Mouse (Mus musculus) gastrocnemius, postnatal 36 days (tissue): ENCODE results near the gene Dnase2a. TPM values are rescaled to one million over a fixed set of nuclear protein-coding genes. Genes with fewer than 3 reads are reported as not detected.

ENCODE experiments used
- DNase-seq, 2 experiments: peaks; one replicate each; pipeline ENCODE4 v3.0.0; 2022
- intact Hi-C: fragments of 180-260 bp; cut with DNase I; formaldehyde crosslinking; loops from one replicate; pipeline ENCODE4 v1.15.1; 2025
- total RNA-seq, 2 experiments: library from RNA; stranded (reverse); gene quantifications; 2 replicates each; pipeline ENCODE4 v1.2.3; 2021

Gene Dnase2a
- total RNA-seq, 2 experiments from 2014 or later: 3.7 to 5.1 TPM

GRCm38 (mm10) chr8:84934860-84935259 is 26.5 kb downstream of the Dnase2a start:
- intact Hi-C loops: no loop called here
- no peak for DNase-seq

GRCm38 (mm10) chr8:84935489-84935888 is 27.1 kb downstream of the Dnase2a start:
- intact Hi-C loops: no loop called here
- no peak for DNase-seq

- intact Hi-C loops: no loop called here
- DNase-seq: no peak
Observed at GRCm38 (mm10) chr8:84936041-84936961, 27.9 kb downstream of the Dnase2a start.

GRCm38 (mm10) chr8:84936962-84937546 is 28.7 kb downstream of the Dnase2a start, which contains the start of gene Mast1:
Gene Mast1 (minus strand): TSS chr8:84937359.
- intact Hi-C loops: no loop called here
- DNase-seq: peak in 1 of 2 experiments; percentile 33

GRCm38 (mm10) chr8:84937620-84938485 is 29.5 kb downstream of the Dnase2a start:
- intact Hi-C loops: no loop called here
- DNase-seq: no peak

- DNase-seq: no peak
- intact Hi-C loops: loop anchor here (2.0 kb wide), 1 partner anchor 47 kb away; the partner anchor contains the start of gene Hook2
Observed at GRCm38 (mm10) chr8:84943699-84944098, 35.3 kb downstream of the Dnase2a start.

- DNase-seq: no peak
- intact Hi-C loops: loop anchor here (2.0 kb wide), 1 partner anchor 46 kb away; the partner anchor contains the start of gene Hook2
Observed at GRCm38 (mm10) chr8:84944478-84945160, 36.3 kb downstream of the Dnase2a start.

GRCm38 (mm10) chr8:84945235-84945632 is 36.9 kb downstream of the Dnase2a start:
- no peak for DNase-seq
- intact Hi-C loops: loop anchor here (2.0 kb wide), 1 partner anchor 46 kb away; the partner anchor contains the start of gene Hook2

GRCm38 (mm10) chr8:84945633-84946527 is 37.5 kb downstream of the Dnase2a start:
- no peak for DNase-seq
- intact Hi-C loops: loop anchor here (2.0 kb wide), 1 partner anchor 45 kb away; the partner anchor contains the start of gene Hook2

- intact Hi-C loops: no loop called here
- no peak for DNase-seq
Observed at GRCm38 (mm10) chr8:84946528-84947240, 38.3 kb downstream of the Dnase2a start, which contains the start of gene Rtbdn. Gene Rtbdn (plus strand): TSS chr8:84946991.

GRCm38 (mm10) chr8:84947241-84947545 is 38.8 kb downstream of the Dnase2a start:
- no peak for DNase-seq
- intact Hi-C loops: no loop called here

- no peak for DNase-seq
- intact Hi-C loops: loop anchor here (5.0 kb wide), 1 partner anchor 32 kb away; no protein-coding TSS in a partner anchor
Observed at GRCm38 (mm10) chr8:84949753-84950152, 41.4 kb downstream of the Dnase2a start.

GRCm38 (mm10) chr8:84952612-84953255 is 44.4 kb downstream of the Dnase2a start:
- peak in 1 of 2 experiments; percentile 39 for DNase-seq
- intact Hi-C loops: loop anchor here (5.0 kb wide), 1 partner anchor 35 kb away; no protein-coding TSS in a partner anchor

- intact Hi-C loops: loop anchor here (5.0 kb wide), 1 partner anchor 89 kb away; no protein-coding TSS in a partner anchor
- peak in 1 of 2 experiments; percentile 44 for DNase-seq
Observed at GRCm38 (mm10) chr8:84956768-84957167, 48.4 kb downstream of the Dnase2a start.

- intact Hi-C loops: loop anchor here (5.0 kb wide), 1 partner anchor 93 kb away; no protein-coding TSS in a partner anchor
- no peak for DNase-seq
Observed at GRCm38 (mm10) chr8:84959811-84960210, 51.5 kb downstream of the Dnase2a start.

- no peak for DNase-seq
- intact Hi-C loops: no loop called here
Observed at GRCm38 (mm10) chr8:84963952-84964351, 55.6 kb downstream of the Dnase2a start.

- peak; percentile 85 to 90 for DNase-seq
- intact Hi-C loops: loop anchor here (5.0 kb wide), 1 partner anchor 36 kb away; no protein-coding TSS in a partner anchor
Observed at GRCm38 (mm10) chr8:84965731-84966291, 57.5 kb downstream of the Dnase2a start.
